Mouse (Mus musculus): Measurements from ENCODE around the gene Adcyap1r1.

GRCm38 (mm10) chr6:55461141-55461540 lies 9.4 kb downstream of the Adcyap1r1 start:
- 0 out of 2 replicates have a peak, but pooled peaks have one; percentile 17 for TF ChIP-seq CTCF (IDR thresholded peaks at IDR 0.05; ENCODE audit: low read depth, low read length)
- TF ChIP-seq POLR2A (IDR thresholded peaks at IDR 0.05; ENCODE audit: extremely low read depth, insufficient read depth, low read length) = no peak
